Mouse (Mus musculus): ENCODE measurements around the gene Ncbp2. TPM values are rescaled to one million over a fixed set of nuclear protein-coding genes. Genes with fewer than 3 reads are reported as not detected.

Ncbp2 gene
- total RNA-seq (2014; rRNA removed) (18.0 and 19.9 TPM in 2 replicates), polyA plus RNA-seq (2015; fragmentation: Nextera tagmentation; extraction: Ambion mirVana) (63.7 and 64.9 TPM in 2 replicates)

DNA sequence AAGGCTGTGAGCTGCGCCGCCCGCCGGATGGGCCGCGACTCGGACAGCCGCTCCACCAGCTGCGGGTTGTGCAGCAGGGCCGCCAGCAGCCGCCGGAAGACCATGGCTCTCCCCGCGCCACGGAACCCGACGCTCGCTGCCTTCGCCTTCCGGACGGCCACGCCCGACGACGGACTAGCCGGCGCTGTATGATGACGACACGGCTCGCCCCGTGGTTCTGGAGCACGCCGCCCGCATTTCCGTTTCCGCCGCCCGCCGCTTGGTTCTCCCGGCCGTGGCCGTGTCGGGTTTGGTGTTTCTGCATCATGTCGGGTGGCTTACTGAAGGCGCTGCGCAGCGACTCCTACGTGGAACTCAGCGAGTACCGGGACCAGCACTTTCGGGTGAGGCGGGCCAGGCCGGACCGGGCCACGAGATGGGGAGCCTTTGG is at the start of gene Ncbp2, which contains the start of gene 0610012G03Rik:
TSS of gene Ncbp2 (plus strand) at position 169 of the 430 bp plus-strand sequence.
TSS of gene 0610012G03Rik (minus strand) at position 150 of the 430 bp plus-strand sequence.
- Histone ChIP-seq H3K4me2 (ENCODE audit: low read depth, low read length) (peak within 1 kb of the TSS; percentile 94), H3K27ac (peak within 1 kb of the TSS; percentile 95), H3K36me3 (ENCODE audit: insufficient read depth, low read length) (no peaks in the 10 kb centered on the region), H3K4me3 (ENCODE audit: low read length) (peak within 1 kb of the TSS; percentile 91), H3K9ac (replicated peaks; ENCODE audit: low read length) (peak within 1 kb of the TSS; percentile 92), H3K27me3 (ENCODE audit: insufficient read depth, low read length) (no peaks in the 10 kb centered on the region), H3K9me3 (ENCODE audit: low read length) (no peaks in the 10 kb centered on the region), H3K4me1 (ENCODE audit: insufficient read depth, low read length) (peaks cover 24% of the 10 kb centered on the region)
- peak; percentile 33 for TF ChIP-seq CTCF (IDR thresholded peaks at IDR 0.05; ENCODE audit: low read depth)
- ATAC-seq = peak; percentile 93
- under 1% methylated on average over 54 of the region's 55 CpGs for WGBS
- DNase-seq (ENCODE audit: low spot score) = peak; percentile 98

DNA sequence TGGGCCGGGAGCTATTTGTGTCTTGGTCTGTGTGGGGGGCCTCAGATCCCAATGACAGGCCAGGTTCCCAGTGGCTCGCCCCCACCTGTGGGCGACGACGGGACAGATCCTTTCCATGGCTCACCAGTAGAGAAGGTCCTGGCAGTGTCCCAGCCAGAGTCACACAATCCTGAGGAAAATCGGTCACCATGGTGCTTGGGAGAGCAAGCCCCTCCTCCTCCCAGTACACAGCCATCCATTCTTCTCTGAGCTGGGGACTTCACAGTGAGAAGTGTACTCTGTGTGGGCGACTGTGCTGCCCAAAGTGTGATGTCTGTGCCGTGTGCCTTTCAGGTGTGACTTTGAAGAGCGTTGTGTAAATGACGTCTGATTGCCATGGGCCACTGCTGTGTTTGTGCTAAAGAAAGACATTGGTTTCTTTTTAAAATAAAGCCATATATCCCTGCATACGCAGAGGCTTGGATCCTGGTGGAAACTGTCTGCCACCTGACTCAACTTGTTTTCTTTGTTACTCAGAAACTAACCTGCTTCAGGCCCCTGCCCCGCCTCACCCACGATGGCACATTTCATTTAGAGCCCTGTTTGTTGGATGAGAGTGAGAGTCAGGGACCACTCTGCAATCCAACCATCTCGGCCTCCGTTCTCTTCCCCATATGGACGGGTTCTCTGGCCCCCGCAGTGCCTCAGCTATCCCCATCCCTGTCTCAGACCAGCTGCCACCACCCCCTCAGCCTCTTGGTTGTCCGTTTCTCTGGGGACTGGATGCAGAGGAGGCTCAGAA is 49.6 kb upstream of the Ncbp2 start:
- Histone ChIP-seq H3K27me3 (ENCODE audit: insufficient read depth, low read length) (no peaks in the 10 kb centered on the region), H3K4me2 (ENCODE audit: low read depth, low read length) (no peak overlapping the region; the same call in 1 of the 2 replicates), H3K9me3 (ENCODE audit: low read length) (no peaks in the 10 kb centered on the region), H3K9ac (replicated peaks; ENCODE audit: low read length) (no peak overlapping the region), H3K27ac (peak overlapping the region; percentile 79), H3K4me3 (ENCODE audit: low read length) (no peak overlapping the region), H3K4me1 (ENCODE audit: insufficient read depth, low read length) (peaks cover 18% of the 10 kb centered on the region; the same call in 1 of the 2 replicates), H3K36me3 (ENCODE audit: insufficient read depth, low read length) (no peaks in the 10 kb centered on the region)
- ATAC-seq = peak; percentile 82
- 45% methylated on average over 18 of the region's 18 CpGs for WGBS
- TF ChIP-seq CTCF (IDR thresholded peaks at IDR 0.05; ENCODE audit: low read depth) = no peak
- DNase-seq (ENCODE audit: low spot score) = peak; percentile 86

- DNase-seq (ENCODE audit: low spot score) = no peak
- Histone ChIP-seq H3K9ac (replicated peaks; ENCODE audit: low read length) (no peak overlapping the region), H3K36me3 (ENCODE audit: insufficient read depth, low read length) (no peaks in the 10 kb centered on the region), H3K4me2 (ENCODE audit: low read depth, low read length) (no peak overlapping the region), H3K4me3 (ENCODE audit: low read length) (no peak overlapping the region), H3K9me3 (ENCODE audit: low read length) (no peaks in the 10 kb centered on the region), H3K27ac (no peak overlapping the region), H3K4me1 (ENCODE audit: insufficient read depth, low read length) (peaks cover 18% of the 10 kb centered on the region; the same call in 1 of the 2 replicates), H3K27me3 (ENCODE audit: insufficient read depth, low read length) (no peaks in the 10 kb centered on the region)
- no peak for ATAC-seq
- no peak for TF ChIP-seq CTCF (IDR thresholded peaks at IDR 0.05; ENCODE audit: low read depth)
- WGBS = 70% methylated on average over 1 of the region's 1 CpGs
Measured at GRCm38 (mm10) chr16:31901886-31902285, 46.4 kb upstream of the Ncbp2 start.

DNA sequence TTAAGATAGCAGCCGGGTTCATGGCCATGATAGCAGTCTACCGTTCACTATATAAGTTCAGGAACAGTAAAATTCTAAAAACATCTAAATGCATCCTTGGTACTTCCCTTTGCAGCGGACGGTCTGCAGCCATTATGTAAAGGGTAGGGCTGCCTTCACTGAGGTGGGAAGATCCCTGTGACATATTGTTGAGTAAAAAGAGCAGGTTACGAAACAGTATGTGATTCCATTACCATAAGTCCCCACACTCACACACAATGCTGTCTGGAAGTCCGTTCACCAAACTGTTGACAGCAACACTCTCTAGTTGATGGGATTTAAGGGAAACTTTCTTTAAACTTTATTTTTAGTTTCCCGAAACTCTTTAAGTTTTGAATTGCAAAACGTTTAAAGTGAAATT is 45.1 kb upstream of the Ncbp2 start:
- ATAC-seq (no peak), DNase-seq (ENCODE audit: low spot score) (no peak)
- H3K27ac ChIP-seq = no peak overlapping the region
- no peak for TF ChIP-seq CTCF (IDR thresholded peaks at IDR 0.05; ENCODE audit: low read depth)
- H3K27me3 ChIP-seq (ENCODE audit: insufficient read depth, low read length) = no peaks in the 10 kb centered on the region
- WGBS = 88% methylated on average over 8 of the region's 8 CpGs
- H3K36me3 ChIP-seq (ENCODE audit: insufficient read depth, low read length) = no peaks in the 10 kb centered on the region
- H3K9me3 ChIP-seq (ENCODE audit: low read length) = no peaks in the 10 kb centered on the region
- no peak overlapping the region for H3K4me3 ChIP-seq (ENCODE audit: low read length)
- H3K4me2 ChIP-seq (ENCODE audit: low read depth, low read length) = no peak overlapping the region
- H3K9ac ChIP-seq (replicated peaks; ENCODE audit: low read length) = no peak overlapping the region
- peaks cover 4% of the 10 kb centered on the region; the same call in 1 of the 2 replicates for H3K4me1 ChIP-seq (ENCODE audit: insufficient read depth, low read length)

GRCm38 (mm10) chr16:31905331-31905730 is 43.0 kb upstream of the Ncbp2 start:
- DNase-seq (ENCODE audit: low spot score) (no peak), ATAC-seq (no peak)
- Histone ChIP-seq H3K9me3 (ENCODE audit: low read length) (no peaks in the 10 kb centered on the region), H3K4me3 (ENCODE audit: low read length) (no peak overlapping the region), H3K4me2 (ENCODE audit: low read depth, low read length) (no peak overlapping the region), H3K27me3 (ENCODE audit: insufficient read depth, low read length) (no peaks in the 10 kb centered on the region), H3K36me3 (ENCODE audit: insufficient read depth, low read length) (no peaks in the 10 kb centered on the region), H3K4me1 (ENCODE audit: insufficient read depth, low read length) (no peaks in the 10 kb centered on the region), H3K9ac (replicated peaks; ENCODE audit: low read length) (no peak overlapping the region), H3K27ac (no peak overlapping the region)
- WGBS = 73% methylated on average over 4 of the region's 4 CpGs
- peak; percentile 47 for TF ChIP-seq CTCF (IDR thresholded peaks at IDR 0.05; ENCODE audit: low read depth)

DNA sequence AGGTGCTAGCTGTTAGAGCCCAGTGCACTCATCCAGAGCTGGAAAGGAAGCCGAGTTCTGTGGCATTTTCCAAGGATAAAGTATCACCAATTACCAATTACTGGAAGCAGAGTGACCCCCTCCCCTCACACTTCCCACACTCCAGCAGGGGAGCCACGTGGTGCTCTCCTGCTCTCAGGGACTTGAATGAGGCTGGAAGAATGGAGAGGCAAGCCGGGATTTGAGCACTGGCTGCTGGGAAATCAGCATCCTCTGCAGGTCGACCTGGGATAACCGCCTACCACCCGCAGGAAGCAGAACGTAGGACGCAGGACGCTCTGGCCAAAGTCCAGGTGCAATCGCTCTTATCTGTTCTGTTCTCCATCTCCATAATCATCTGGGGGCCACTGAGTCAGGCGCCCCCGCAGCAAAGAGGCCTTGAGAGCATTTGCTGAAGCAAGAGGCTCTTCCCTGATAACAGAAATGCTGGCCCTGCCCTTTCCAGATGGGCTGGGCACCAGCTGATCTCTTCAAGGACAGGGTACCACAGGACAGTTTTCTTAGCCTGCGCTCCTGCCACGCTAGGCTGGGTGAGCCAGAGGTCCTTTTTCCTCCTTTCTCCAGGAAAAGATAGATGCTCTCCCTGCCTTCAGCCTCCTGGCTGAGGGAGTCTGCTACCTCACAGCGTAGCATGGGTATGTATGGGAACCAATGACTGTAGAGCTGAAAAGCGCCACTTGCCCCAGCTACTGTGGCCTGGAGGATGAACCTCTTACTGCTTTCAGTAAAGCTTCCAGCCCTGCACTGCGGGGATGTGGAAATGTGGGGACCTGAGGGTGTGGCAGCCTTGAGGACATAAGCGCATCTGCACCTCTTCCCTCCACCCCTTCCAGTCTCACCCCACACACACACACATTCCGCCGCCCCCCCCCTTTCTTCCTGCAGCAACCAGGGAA is 42.2 kb upstream of the Ncbp2 start:
- TF ChIP-seq CTCF (IDR thresholded peaks at IDR 0.05; ENCODE audit: low read depth) = no peak
- WGBS = 35% methylated on average over 19 of the region's 20 CpGs
- Histone ChIP-seq H3K36me3 (ENCODE audit: insufficient read depth, low read length) (no peaks in the 10 kb centered on the region), H3K4me1 (ENCODE audit: insufficient read depth, low read length) (no peaks in the 10 kb centered on the region), H3K9ac (replicated peaks; ENCODE audit: low read length) (peak overlapping the region; percentile 24; the same call in 1 of the 2 replicates), H3K4me3 (ENCODE audit: low read length) (no peak overlapping the region), H3K27ac (peak overlapping the region; percentile 41; the same call in 1 of the 2 replicates), H3K4me2 (ENCODE audit: low read depth, low read length) (peak overlapping the region; percentile 22; the same call in 1 of the 2 replicates), H3K27me3 (ENCODE audit: insufficient read depth, low read length) (no peaks in the 10 kb centered on the region), H3K9me3 (ENCODE audit: low read length) (no peaks in the 10 kb centered on the region)
- peak; percentile 38; the same call in 1 of the 2 replicates for ATAC-seq
- DNase-seq (ENCODE audit: low spot score) = no peak

Measured in hindbrain, postnatal 0 days (tissue).